Mouse (Mus musculus): ENCODE data around the gene Ndc80.
"Not testable (repeated sequence)": the region's sequence is repeated elsewhere in the genome, so short reads cannot be mapped to it uniquely, and the experiment has no call there.

The Ndc80 gene

DNA sequence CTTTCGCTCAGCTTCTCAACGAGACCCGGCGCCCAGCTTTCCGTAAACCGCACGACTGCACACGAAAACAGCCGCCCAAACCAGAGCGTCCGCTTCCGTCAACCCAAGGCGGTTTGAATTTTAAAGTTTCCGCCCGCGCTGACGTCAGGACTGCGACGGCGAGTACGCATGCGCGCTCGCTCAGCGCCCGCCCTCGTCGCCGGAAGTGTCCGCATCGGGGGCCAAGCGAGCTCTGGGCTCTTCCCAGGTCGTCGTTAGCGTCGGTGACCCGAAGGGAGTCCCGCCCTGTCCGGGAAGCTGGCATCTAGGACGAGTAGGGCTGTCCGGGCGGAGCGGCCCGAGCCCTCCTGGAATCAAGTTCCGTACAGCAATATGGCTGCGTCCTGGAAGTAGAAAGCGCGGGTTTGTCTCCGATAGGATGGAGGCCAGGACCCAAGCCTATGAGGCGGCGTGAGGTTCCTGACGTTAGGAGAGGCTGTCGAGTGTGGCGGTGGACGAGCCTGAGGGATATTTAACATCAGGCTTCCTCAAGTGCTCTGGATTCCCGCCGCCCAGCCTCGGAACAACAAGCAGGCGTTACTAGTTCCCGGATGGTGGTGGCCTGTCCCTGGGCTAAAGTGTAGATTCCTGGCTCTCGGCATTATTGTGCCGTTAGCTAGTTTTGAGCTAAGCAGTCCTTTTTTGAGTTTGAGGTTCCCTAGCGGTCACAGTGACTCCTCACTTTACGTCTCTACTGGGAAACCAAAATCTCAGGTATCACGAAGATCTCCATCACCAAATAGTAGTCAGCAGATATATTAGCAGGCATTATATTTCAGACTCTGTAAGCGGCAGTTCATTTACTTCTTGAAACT is at the start of gene Ndc80:
Gene Ndc80 (minus strand): TSS at position 147 of the 854 bp plus-strand sequence.
- peak; percentile 95 for DNase-seq (ENCODE audit: low spot score)

GRCm38 (mm10) chr17:71561631-71562030 is 35.0 kb upstream of the Ndc80 start:
- DNase-seq (ENCODE audit: low spot score), result no peak

DNA sequence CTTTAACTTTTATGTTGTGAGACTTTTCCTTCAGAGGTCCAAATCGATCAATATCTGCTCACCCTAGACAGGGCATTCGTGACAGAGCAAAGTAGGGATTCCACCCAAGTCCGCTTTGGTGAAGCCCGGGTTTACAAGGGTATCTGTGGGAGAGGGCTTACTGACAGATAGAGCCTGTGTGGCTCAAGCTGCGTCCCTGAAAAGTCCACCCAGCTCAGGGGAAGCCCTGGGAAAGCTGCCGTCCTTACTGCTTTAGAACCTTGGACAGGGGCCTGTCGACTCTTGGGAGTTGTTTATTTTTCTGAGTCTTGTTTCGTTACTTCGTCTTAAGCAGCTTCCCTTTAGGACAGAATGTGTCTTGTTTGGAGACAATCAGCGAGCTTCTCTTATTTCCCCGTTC is 26.2 kb upstream of the Ndc80 start:
- peak; percentile 7 for DNase-seq (ENCODE audit: low spot score)

DNA sequence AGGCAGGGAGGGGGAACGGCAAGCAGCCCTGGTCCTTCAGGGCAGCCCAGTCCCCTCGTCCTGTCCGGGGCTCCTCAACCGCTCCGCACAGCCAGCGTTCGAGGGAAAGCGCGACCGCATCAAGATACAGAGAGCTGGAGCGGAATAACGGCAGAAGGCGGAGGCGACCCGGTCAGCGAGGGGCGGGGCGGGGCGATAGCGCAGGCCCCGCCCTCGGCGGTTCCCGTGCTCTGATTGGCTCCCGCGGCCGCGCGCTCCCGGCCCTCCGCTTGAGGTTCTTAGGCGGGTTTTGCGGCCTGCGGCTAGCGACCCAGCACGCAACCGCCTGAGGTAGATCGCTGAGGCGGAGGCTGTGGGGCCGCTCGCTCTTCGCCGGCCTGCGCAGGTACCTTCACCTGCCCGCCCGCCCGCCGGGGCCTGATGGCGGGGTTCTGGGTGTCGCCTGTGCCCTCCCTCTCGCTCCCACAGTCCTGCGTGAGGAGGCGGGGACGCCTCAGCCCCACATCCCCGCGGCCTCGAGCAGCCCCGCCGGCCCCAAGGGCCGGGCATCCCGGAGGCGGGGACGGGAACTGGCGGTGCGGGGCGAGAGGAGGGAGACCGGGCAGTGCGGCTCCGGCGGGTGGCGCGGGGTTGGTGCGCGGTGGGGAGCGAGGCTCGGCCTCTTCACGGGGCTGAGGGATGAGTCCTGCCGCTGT is 25.2 kb upstream of the Ndc80 start, which contains the start of gene Spdya:
Gene Spdya (plus strand): TSS at position 305 of the 695 bp plus-strand sequence.
- DNase-seq (ENCODE audit: low spot score), result peak; percentile 86

GRCm38 (mm10) chr17:71551350-71551749 is 24.7 kb upstream of the Ndc80 start:
- no peak for DNase-seq (ENCODE audit: low spot score)

GRCm38 (mm10) chr17:71548586-71548985 is 21.9 kb upstream of the Ndc80 start:
- DNase-seq (ENCODE audit: low spot score), result no peak

- no peak for DNase-seq (ENCODE audit: low spot score)
These were observed 10.5 kb upstream of the Ndc80 start for GRCm38 (mm10) chr17:71537164-71537563.

DNA sequence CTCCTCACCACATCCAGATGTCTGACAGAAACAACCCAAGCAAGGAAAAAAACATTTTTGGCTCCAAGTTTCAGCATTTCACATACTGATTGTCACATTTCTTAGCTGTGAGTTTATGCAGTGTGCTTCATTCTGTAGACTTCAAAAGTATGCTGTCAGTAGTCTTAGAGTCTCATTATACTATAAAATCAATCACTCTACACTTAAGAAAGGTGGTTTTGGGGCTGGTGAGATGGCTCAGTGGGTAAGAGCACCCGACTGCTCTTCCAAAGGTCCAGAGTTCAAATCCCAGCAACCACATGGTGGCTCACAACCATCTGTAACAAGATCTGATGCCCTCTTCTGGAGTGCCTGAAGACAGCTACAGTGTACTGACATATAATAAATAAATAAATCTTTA is 8.9 kb upstream of the Ndc80 start:
- not testable (repeated sequence) for DNase-seq (ENCODE audit: low spot score)

DNA sequence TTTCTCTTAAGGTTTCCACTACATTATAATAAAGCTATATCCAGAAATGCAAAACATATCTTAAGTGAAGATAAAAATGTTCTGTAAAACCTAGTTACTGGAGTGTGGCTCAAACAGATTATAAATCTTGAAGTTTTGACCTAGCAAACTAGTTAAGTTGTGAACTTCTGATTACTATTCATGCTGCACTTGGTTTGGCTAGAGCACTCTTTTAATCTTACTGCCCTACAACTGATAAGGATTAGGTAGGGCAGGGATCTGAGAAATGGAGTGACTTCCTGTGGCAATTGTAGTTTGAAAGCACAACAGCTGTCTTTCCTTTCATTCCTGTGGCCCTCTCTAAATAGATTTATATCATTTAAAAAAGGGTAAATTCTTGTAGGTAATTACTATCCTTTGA is 1.4 kb upstream of the Ndc80 start:
- DNase-seq (ENCODE audit: low spot score), result no peak

DNA sequence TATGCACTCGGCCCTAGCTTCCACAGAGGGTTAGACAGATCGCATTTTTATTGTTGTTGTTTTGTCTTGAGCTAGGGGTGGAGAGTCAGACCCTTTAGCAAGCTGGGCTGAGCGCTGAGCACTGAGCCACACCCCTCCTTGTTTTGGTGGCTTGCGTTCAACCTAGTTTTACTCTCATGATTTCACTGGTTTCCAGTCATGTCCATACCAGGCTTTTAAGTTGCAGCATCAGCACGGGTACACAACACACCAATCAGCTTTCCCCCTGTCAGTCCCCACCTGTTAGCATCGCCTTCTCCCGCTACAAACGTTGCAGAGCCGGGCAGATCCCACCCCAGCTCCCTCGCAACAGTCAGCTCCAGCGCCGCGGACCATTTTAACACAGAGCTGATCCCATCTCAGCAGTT is 352 bp downstream of the Ndc80 start:
- no peak for DNase-seq (ENCODE audit: low spot score)

GRCm38 (mm10) chr17:71510297-71510696 is 16.4 kb downstream of the Ndc80 start:
- no peak for DNase-seq (ENCODE audit: low spot score)

DNA sequence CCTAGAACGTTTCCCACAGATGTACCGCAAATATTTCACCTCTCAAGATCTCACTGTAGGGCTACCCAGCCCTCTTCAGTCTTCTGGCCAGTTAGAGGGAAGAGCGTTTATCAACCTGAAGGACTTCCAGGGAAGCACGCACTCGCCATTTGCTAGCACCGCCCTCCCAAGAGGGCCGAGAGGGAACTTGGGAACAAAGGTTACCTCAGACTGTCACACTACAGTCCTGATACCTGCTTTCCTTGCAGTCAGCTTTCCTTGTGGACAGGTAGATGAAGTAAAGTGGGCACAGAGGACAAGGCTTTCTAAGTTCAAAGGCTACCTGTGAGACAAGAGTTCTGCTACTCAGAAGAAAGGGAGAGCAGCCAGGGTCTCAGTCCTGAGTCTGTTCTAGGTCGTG is 19.8 kb downstream of the Ndc80 start:
- peak; percentile 60 for DNase-seq (ENCODE audit: low spot score)

DNA sequence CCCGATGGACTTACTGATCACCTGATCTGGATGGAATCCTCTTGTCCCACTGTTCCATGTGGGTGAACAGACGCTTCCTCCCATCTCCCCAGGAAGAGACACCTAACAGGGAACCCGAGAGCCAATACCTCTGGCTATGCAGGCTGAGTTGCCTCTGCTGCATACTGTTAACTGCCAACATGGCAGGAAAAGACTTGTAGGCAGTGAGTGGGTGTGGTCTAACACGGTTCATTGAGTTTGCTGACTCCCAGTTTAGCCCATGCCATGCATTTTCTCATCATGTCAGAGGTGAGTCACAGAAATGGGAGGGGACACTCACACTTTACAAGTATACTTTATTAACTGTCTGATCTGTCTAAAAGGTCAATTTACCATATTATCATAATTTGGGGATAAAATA is 30.9 kb downstream of the Ndc80 start:
- DNase-seq (ENCODE audit: low spot score), result no peak

DNA sequence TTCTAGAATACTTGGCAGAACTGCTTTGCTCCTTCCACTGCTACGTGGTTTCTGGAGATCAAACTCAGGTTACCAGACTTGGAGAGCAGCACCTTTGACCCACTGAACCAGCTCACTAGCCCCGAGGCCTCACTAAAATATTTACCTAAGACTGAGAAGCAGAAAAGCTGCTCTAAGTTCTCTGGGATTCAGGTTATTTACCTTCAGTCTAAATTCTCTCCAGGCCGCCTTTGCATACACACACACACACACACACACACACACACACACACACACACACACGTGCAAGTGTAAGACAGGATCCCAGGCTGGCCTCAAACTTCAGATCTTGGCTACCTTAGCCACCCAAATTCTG is 35.3 kb downstream of the Ndc80 start:
- DNase-seq (ENCODE audit: low spot score), result peak; percentile 70

- peak; percentile 51 for DNase-seq (ENCODE audit: low spot score)
These were observed 35.9 kb downstream of the Ndc80 start for GRCm38 (mm10) chr17:71490666-71491331.

GRCm38 (mm10) chr17:71489703-71490461 is 36.8 kb downstream of the Ndc80 start:
- DNase-seq (ENCODE audit: low spot score), result no peak

GRCm38 (mm10) chr17:71486231-71486851 is 40.3 kb downstream of the Ndc80 start:
- peak; percentile 31 for DNase-seq (ENCODE audit: low spot score)

GRCm38 (mm10) chr17:71485791-71486230 is 40.8 kb downstream of the Ndc80 start:
- DNase-seq (ENCODE audit: low spot score), result no peak

DNA sequence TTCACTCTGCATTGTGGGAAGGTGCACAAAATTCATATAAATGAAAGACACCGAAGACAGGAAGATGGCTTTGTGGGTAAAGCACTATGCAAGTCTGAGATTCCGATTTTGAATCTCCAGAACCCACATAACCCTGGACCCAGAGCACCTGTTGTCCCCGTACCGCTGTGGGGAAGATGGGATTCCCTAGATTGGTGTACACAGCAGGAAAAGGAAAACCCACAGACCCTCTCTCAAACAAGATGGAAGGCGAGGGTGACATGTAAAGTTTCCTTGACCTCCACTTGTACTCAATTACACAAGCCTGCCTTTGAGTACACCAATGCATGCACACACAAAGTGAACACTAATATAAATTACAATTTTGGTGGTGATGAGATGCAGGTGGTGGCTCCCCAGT is 41.9 kb downstream of the Ndc80 start:
- DNase-seq (ENCODE audit: low spot score), result no peak

GRCm38 (mm10) chr17:71483418-71484060 is 43.1 kb downstream of the Ndc80 start:
- peak; percentile 76 for DNase-seq (ENCODE audit: low spot score)

- no peak for DNase-seq (ENCODE audit: low spot score)
These were observed 47.2 kb downstream of the Ndc80 start for GRCm38 (mm10) chr17:71479381-71479901.
